Mouse (Mus musculus) ES-E14 (cell line): ENCODE measurements around the gene Bcl3. TPM values are rescaled to one million over a fixed set of nuclear protein-coding genes. Genes with fewer than 3 reads are reported as not detected.

ENCODE experiments used
- DNase-seq: peaks from one replicate; pipeline ENCODE4 v3.0.0-alpha.2; 2013; ENCODE audit warnings: low read depth, low spot score
- H3K27ac ChIP-seq: 2 replicates; pipeline ENCODE4 v1.5.1; 2012; ENCODE audit warnings: low read depth, mild to moderate bottlenecking, low read length, moderate library complexity, mixed read lengths; ENCODE audit not compliant: poor library complexity, insufficient read depth, severe bottlenecking
- H3K36me3 ChIP-seq: 2 replicates; pipeline ENCODE4 v1.6.1; 2012; ENCODE audit warnings: mild to moderate bottlenecking, low read length, moderate library complexity, mixed read lengths; ENCODE audit not compliant: control insufficient read depth, poor library complexity, insufficient read depth, severe bottlenecking
- H3K4me1 ChIP-seq, 2 experiments: fragments of 150-350 bp in 1 of 2; sonication (generic) in 1 of 2; 2 replicates each; pipeline ENCODE4 v1.6.1; 2012; ENCODE audit warnings: low read length in 2 of 2, mild to moderate bottlenecking in 1 of 2, mixed read lengths in 1 of 2; ENCODE audit not compliant: control insufficient read depth in 2 of 2, insufficient read depth in 2 of 2, poor library complexity in 1 of 2
- H3K4me3 ChIP-seq, 2 experiments: fragments of 150-350 bp in 1 of 2; sonication (generic) in 1 of 2; 2 replicates each; pipeline ENCODE4 v1.5.1; 2012; ENCODE audit warnings: low read length in 2 of 2, low read depth in 1 of 2, mild to moderate bottlenecking in 1 of 2, mixed read lengths in 1 of 2; ENCODE audit not compliant: insufficient read depth in 1 of 2, poor library complexity in 1 of 2, severe bottlenecking in 1 of 2
- H3K9ac ChIP-seq: 2 replicates; pipeline ENCODE4 v1.6.1; 2012; ENCODE audit warnings: low read depth, mild to moderate bottlenecking, low read length, mixed read lengths; ENCODE audit not compliant: poor library complexity, insufficient read depth, severe bottlenecking
- H3K9me3 ChIP-seq: fragments of 150-350 bp; sonication (generic); 2 replicates; pipeline ENCODE4 v1.6.1; 2012; ENCODE audit warnings: low read depth, mild to moderate bottlenecking, low read length; ENCODE audit not compliant: control insufficient read depth, insufficient read depth
- CHD2 ChIP-seq: IDR thresholded peaks from 2 replicates; pipeline ENCODE4 v1.6.1; 2014; ENCODE audit warnings: mild to moderate bottlenecking, low read depth, low read length, inconsistent platforms
- HCFC1 ChIP-seq: IDR thresholded peaks from 2 replicates; pipeline ENCODE4 v1.6.1; 2012; ENCODE audit warnings: low read length, inconsistent platforms, borderline replicate concordance; ENCODE audit not compliant: insufficient read depth
- MAFK ChIP-seq: IDR thresholded peaks from 2 replicates; pipeline ENCODE4 v1.6.1; 2014; ENCODE audit warnings: mild to moderate bottlenecking, low read depth, low read length, inconsistent platforms; ENCODE audit not compliant: insufficient read depth
- ZC3H11A ChIP-seq: IDR thresholded peaks from 2 replicates; pipeline ENCODE4 v1.6.1; 2012; ENCODE audit warnings: low read depth, mild to moderate bottlenecking, inconsistent platforms, low read length, borderline replicate concordance
- ZNF384 ChIP-seq: IDR thresholded peaks from 2 replicates; pipeline ENCODE4 v1.6.1; 2012; ENCODE audit warnings: low read depth, low read length, inconsistent platforms
- in situ Hi-C, 2 experiments: fragments of 600-800 bp; cut with MboI; formaldehyde crosslinking; loops; one replicate each; pipeline ENCODE4 v1.15.1; 2025; ENCODE audit warnings: low sequenced_read_pairs in 2 of 2, inconsistent platforms in 1 of 2; ENCODE audit not compliant: unreplicated experiment in 2 of 2
- total RNA-seq: library from RNA; depleted of rRNA; stranded (reverse); fragments of 300-350 nt; gene quantifications from 2 replicates; pipeline ENCODE4 v1.2.3, GENCODE M21; 2012

Bcl3 gene
- total RNA-seq, 1 experiment = 14.3 TPM

GRCm38 (mm10) chr7:19866490-19866889 lies 43.9 kb upstream of the Bcl3 start:
- H3K4me3 ChIP-seq = no peak overlapping the region
- in situ Hi-C loops = no loop called here

DNA sequence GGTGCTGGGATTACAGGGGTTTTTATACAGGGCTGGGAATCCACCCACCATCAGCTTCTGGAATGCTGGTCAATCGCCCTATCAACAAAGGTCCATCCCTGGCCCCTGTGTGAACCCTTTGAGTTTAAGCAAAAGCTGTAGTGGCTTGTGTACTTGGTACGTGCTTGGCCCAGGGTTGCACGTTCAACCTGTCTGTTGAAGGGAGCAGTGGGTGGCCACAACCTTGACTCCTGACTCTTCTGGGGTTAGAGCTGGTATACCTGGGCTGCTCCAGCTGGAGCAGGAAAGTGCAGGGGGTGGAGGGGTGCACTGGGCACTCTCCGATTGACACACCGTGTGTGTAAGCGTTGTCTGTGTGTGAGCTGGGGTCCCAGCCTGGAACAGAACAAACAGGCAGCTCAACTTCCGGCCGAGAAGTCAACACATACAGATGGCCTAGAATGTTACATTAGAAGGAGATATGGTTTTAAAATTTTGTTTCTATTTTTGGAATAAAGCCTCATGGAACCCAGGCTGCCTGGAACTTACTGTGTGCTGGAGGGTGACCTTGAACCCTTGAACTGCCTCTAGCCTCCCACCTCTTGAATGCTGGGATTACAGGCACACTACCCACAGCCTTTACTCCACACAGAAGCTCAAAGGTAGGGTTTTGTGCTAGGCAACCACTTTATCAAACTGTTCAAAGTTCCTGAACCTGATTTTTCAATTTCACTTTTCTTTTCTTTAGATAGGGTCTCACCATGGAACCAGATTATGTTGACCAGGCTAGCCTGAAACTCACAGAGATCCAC lies 42.9 kb upstream of the Bcl3 start:
- no peak for TF ChIP-seq ZC3H11A
- no peak for TF ChIP-seq ZNF384
- no peak for TF ChIP-seq CHD2
- TF ChIP-seq HCFC1 = no peak
- no peak for DNase-seq
- in situ Hi-C loops = no loop called here
- Histone ChIP-seq H3K4me1 (peaks cover 0 to 8% of the 10 kb centered on the region in 2 experiments; a peak in 1 of 4 replicates), H3K27ac (no peak overlapping the region), H3K9me3 (no peaks in the 10 kb centered on the region), H3K9ac (no peak overlapping the region), H3K4me3 (no peak overlapping the region), H3K36me3 (no peaks in the 10 kb centered on the region)

More at GRCm38 (mm10) chr7:19866490-19866889, 43.9 kb upstream of the Bcl3 start:
- Histone ChIP-seq H3K36me3 (no peaks in the 10 kb centered on the region), H3K9ac (no peak overlapping the region), H3K27ac (no peak overlapping the region), H3K9me3 (no peaks in the 10 kb centered on the region), H3K4me1 (peaks cover 0 to 14% of the 10 kb centered on the region in 2 experiments; a peak in 2 of 4 replicates)
- DNase-seq = no peak
- TF ChIP-seq MAFK (no peak), HCFC1 (no peak), ZNF384 (no peak), CHD2 (no peak), ZC3H11A (no peak)

DNA sequence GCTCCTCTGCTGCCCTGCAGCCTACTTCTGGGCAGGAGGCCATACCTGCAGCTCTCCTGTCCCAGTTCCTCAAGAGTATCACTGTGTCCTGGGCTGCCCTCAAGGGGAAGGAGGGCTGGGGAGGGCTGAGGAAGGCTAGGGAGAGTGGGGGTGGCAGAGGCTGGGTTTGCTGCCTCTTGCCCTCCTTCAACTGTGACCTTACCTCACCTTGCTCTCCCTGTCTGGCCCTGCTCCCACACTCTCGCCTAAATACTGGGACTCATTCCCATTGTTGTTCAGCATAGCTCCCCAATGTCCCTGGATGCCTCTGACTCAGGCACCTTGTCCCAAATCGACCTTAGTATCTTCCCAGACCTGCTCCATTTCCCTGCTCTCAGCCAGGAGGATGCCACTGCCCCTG lies 41.7 kb upstream of the Bcl3 start:
- Histone ChIP-seq H3K4me1 (peaks cover 0 to 9% of the 10 kb centered on the region in 2 experiments; a peak in 1 of 4 replicates), H3K9ac (no peak overlapping the region), H3K27ac (no peak overlapping the region), H3K4me3 (no peak overlapping the region), H3K36me3 (no peaks in the 10 kb centered on the region), H3K9me3 (no peaks in the 10 kb centered on the region)
- no peak for TF ChIP-seq CHD2
- TF ChIP-seq ZC3H11A = no peak
- TF ChIP-seq HCFC1 = no peak
- TF ChIP-seq ZNF384 = no peak
- no peak for TF ChIP-seq MAFK
- in situ Hi-C loops = no loop called here
- DNase-seq = no peak

DNA sequence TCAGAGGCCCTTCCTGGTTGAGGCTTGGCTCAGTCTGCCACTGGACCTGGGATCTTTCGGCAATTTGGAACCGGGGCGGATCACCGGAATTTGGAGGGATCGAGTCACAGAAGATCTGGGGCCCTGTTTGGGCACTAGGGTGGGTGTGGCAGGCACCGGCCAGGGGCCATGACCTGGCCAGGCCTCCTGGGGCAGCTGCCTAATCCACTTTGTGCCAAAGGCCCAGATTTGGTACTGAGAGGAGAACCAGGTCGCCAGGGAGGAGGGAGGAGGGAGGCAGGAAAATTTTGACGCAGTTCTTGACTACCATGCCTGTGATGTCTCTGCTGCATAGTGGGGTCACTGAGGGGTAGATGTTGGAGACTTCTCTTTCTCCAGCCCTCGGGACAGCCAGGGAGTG lies 38.6 kb upstream of the Bcl3 start, which contains the start of gene Ceacam16:
TSS of gene Ceacam16 (minus strand) at position 101 of the 400 bp plus-strand sequence.
- no peak within 1 kb of the TSS for H3K4me3 ChIP-seq
- in situ Hi-C loops = no loop called here
- H3K9ac ChIP-seq = no peak within 1 kb of the TSS

More for the DNA sequence above, 38.6 kb upstream of the Bcl3 start, which contains the start of gene Ceacam16:
- no peaks in the 10 kb centered on the region for H3K9me3 ChIP-seq
- no peak for TF ChIP-seq ZNF384
- TF ChIP-seq HCFC1 = no peak
- no peak for TF ChIP-seq MAFK
- TF ChIP-seq ZC3H11A = no peak
- TF ChIP-seq CHD2 = no peak
- H3K36me3 ChIP-seq = no peaks in the 10 kb centered on the region
- H3K4me1 ChIP-seq = peaks cover 0 to 9% of the 10 kb centered on the region in 2 experiments; a peak in 1 of 4 replicates
- DNase-seq = no peak
- no peak within 1 kb of the TSS for H3K27ac ChIP-seq
